Mouse (Mus musculus): Measurements from ENCODE around the gene Slc5a2. TPM values are rescaled to one million over a fixed set of nuclear protein-coding genes. Genes with fewer than 3 reads are reported as not detected.
A peak's percentile ranks its signal among the peaks of the same experiment; 100 is the strongest.

The Slc5a2 gene
- polyA plus RNA-seq, 1 experiment from 2014 or later, result 2.4 TPM

GRCm38 (mm10) chr7:128317011-128317410 lies 51.6 kb downstream of the Slc5a2 start:
- H3K9me3 ChIP-seq (replicated peaks), result no peaks in the 10 kb centered on the region
- H3K9ac ChIP-seq, result no peak overlapping the region
- 64% methylated on average over 4 of the region's 4 CpGs for WGBS (ENCODE audit: insufficient replicate concordance)
- H3K27me3 ChIP-seq, result peaks cover 16% of the 10 kb centered on the region
- no peak overlapping the region for H3K27ac ChIP-seq
- H3K4me3 ChIP-seq (replicated peaks), result no peak overlapping the region
- ATAC-seq (ENCODE audit: low read depth) (no peak), DNase-seq (no peak)
- no peak overlapping the region for H3K4me2 ChIP-seq
- peaks cover 20% of the 10 kb centered on the region for H3K4me1 ChIP-seq (replicated peaks)
- H3K36me3 ChIP-seq, result no peaks in the 10 kb centered on the region

GRCm38 (mm10) chr7:128319140-128319539 lies 53.7 kb downstream of the Slc5a2 start:
- no peaks in the 10 kb centered on the region for H3K36me3 ChIP-seq
- no peak overlapping the region for H3K4me3 ChIP-seq (replicated peaks)
- peaks cover 20% of the 10 kb centered on the region for H3K4me1 ChIP-seq (replicated peaks)
- WGBS (ENCODE audit: insufficient replicate concordance), result 82% methylated on average over 7 of the region's 7 CpGs
- DNase-seq (no peak), ATAC-seq (ENCODE audit: low read depth) (no peak)
- H3K4me2 ChIP-seq, result no peak overlapping the region
- no peaks in the 10 kb centered on the region for H3K9me3 ChIP-seq (replicated peaks)
- H3K27ac ChIP-seq, result no peak overlapping the region
- H3K9ac ChIP-seq, result no peak overlapping the region
- peaks cover 7% of the 10 kb centered on the region; the same call in 1 of the 2 replicates for H3K27me3 ChIP-seq

- Histone ChIP-seq H3K4me1 (replicated peaks) (peaks cover 20% of the 10 kb centered on the region), H3K27ac (no peak overlapping the region), H3K27me3 (0 out of 2 replicates have a peak, but pooled peaks cover 3% of the 10 kb centered on the region), H3K4me3 (replicated peaks) (no peak overlapping the region), H3K4me2 (no peak overlapping the region), H3K9me3 (replicated peaks) (no peaks in the 10 kb centered on the region), H3K9ac (no peak overlapping the region), H3K36me3 (no peaks in the 10 kb centered on the region)
- 72% methylated on average over 2 of the region's 2 CpGs for WGBS (ENCODE audit: insufficient replicate concordance)
- ATAC-seq (ENCODE audit: low read depth), result no peak
- DNase-seq, result no peak
Observed at GRCm38 (mm10) chr7:128320219-128320816, 54.9 kb downstream of the Slc5a2 start.

- no peaks in the 10 kb centered on the region for H3K36me3 ChIP-seq
- ATAC-seq (ENCODE audit: low read depth), result no peak
- H3K9me3 ChIP-seq (replicated peaks), result no peaks in the 10 kb centered on the region
- WGBS (ENCODE audit: insufficient replicate concordance), result 73% methylated on average over 7 of the region's 7 CpGs
- H3K27ac ChIP-seq, result 0 out of 2 replicates have a peak overlapping the region, but pooled peaks have one; percentile 30
- no peak overlapping the region for H3K9ac ChIP-seq
- DNase-seq, result no peak
- peaks cover 20% of the 10 kb centered on the region for H3K4me1 ChIP-seq (replicated peaks)
- H3K4me3 ChIP-seq (replicated peaks), result no peak overlapping the region
- no peak overlapping the region for H3K4me2 ChIP-seq
- peaks cover 3% of the 10 kb centered on the region; the same call in 1 of the 2 replicates for H3K27me3 ChIP-seq
Observed at GRCm38 (mm10) chr7:128321260-128321659, 55.8 kb downstream of the Slc5a2 start.

Small RNA genes lying within 50 kb of the gene (microRNA-seq; reads per million reads assigned to microRNA genes)
- not detected for gene Mir3103

Other genes starting within 250 kb of the Slc5a2 start
- 1.8 TPM in 2 replicates for gene Itgam, start 203.0 kb upstream of the Slc5a2 start, polyA plus RNA-seq (2015; fragmentation: Nextera tagmentation; extraction: Ambion mirVana)
- gene Gm49368, start 203.0 kb upstream of the Slc5a2 start, polyA plus RNA-seq (2015; fragmentation: Nextera tagmentation; extraction: Ambion mirVana), result not detected in 2 replicates
- 0.09 and 0.12 TPM in 2 replicates for gene Itgax, start 136.1 kb upstream of the Slc5a2 start, polyA plus RNA-seq (2015; fragmentation: Nextera tagmentation; extraction: Ambion mirVana)
- gene Itgad, start 111.3 kb upstream of the Slc5a2 start, polyA plus RNA-seq (2015; fragmentation: Nextera tagmentation; extraction: Ambion mirVana), result not detected in 2 replicates
- gene Cox6a2, start 59.3 kb upstream of the Slc5a2 start, polyA plus RNA-seq (2015; fragmentation: Nextera tagmentation; extraction: Ambion mirVana), result 2.3 and 2.7 TPM in 2 replicates
- 8.3 and 8.4 TPM in 2 replicates for gene Armc5, start 28.3 kb upstream of the Slc5a2 start, polyA plus RNA-seq (2015; fragmentation: Nextera tagmentation; extraction: Ambion mirVana)
- gene 9130023H24Rik, start 27.6 kb upstream of the Slc5a2 start, polyA plus RNA-seq (2015; fragmentation: Nextera tagmentation; extraction: Ambion mirVana), result 1.9 and 2.8 TPM in 2 replicates
- gene Tgfb1i1, start 18.8 kb upstream of the Slc5a2 start, polyA plus RNA-seq (2015; fragmentation: Nextera tagmentation; extraction: Ambion mirVana), result 14.3 and 17.8 TPM in 2 replicates
- gene BC017158, start 32.5 kb downstream of the Slc5a2 start, polyA plus RNA-seq (2015; fragmentation: Nextera tagmentation; extraction: Ambion mirVana), result 16.7 and 21.4 TPM in 2 replicates
- 48.5 and 54.6 TPM in 2 replicates for gene Rgs10, start 153.1 kb downstream of the Slc5a2 start, polyA plus RNA-seq (2015; fragmentation: Nextera tagmentation; extraction: Ambion mirVana)
- gene Tial1, start 196.1 kb downstream of the Slc5a2 start, polyA plus RNA-seq (2015; fragmentation: Nextera tagmentation; extraction: Ambion mirVana), result 11.3 and 16.7 TPM in 2 replicates